Mouse (Mus musculus) hindbrain, postnatal 0 days (tissue): ENCODE data around the gene Kif26b. TPM values are rescaled to one million over a fixed set of nuclear protein-coding genes. Genes with fewer than 3 reads are reported as not detected.

Experiments used
- ATAC-seq: fragments of 200-750 bp; cut with Nextera tagmentation; 2 replicates; pipeline ENCODE4 v1.8.0; 2017; ENCODE audit warnings: mild to moderate bottlenecking, moderate TSS enrichment, moderate library complexity
- DNase-seq: peaks from one replicate; pipeline ENCODE4 v3.0.0-alpha.2; 2015; ENCODE audit warnings: low spot score
- H3K27ac ChIP-seq: fragments of 300-500 bp; sonication (generic); 2 replicates; pipeline ENCODE4 v1.5.1; 2014; ENCODE audit warnings: mild to moderate bottlenecking
- H3K27me3 ChIP-seq: fragments of 300-500 bp; sonication (generic); 2 replicates; pipeline ENCODE4 v1.6.1; 2014; ENCODE audit warnings: low read length, mixed read lengths; ENCODE audit not compliant: insufficient read depth
- H3K36me3 ChIP-seq: fragments of 300-500 bp; sonication (generic); 2 replicates; pipeline ENCODE4 v1.6.1; 2014; ENCODE audit warnings: low read length, mixed read lengths; ENCODE audit not compliant: insufficient read depth
- H3K4me1 ChIP-seq: fragments of 300-500 bp; sonication (generic); 2 replicates; pipeline ENCODE4 v1.6.1; 2014; ENCODE audit warnings: antibody characterized with exemption, low read length, mixed read lengths; ENCODE audit not compliant: insufficient read depth
- H3K4me2 ChIP-seq: fragments of 300-500 bp; sonication (generic); 2 replicates; pipeline ENCODE4 v1.6.1; 2014; ENCODE audit warnings: low read depth, mild to moderate bottlenecking, low read length, moderate library complexity, mixed read lengths
- H3K4me3 ChIP-seq: fragments of 300-500 bp; sonication (generic); 2 replicates; pipeline ENCODE4 v1.5.1; 2014; ENCODE audit warnings: low read length
- H3K9ac ChIP-seq: fragments of 300-500 bp; sonication (generic); replicated peaks from 2 replicates; pipeline ENCODE4 v1.6.1; 2014; ENCODE audit warnings: mild to moderate bottlenecking, low read length, moderate library complexity, mixed read lengths
- H3K9me3 ChIP-seq: fragments of 300-500 bp; sonication (generic); 2 replicates; pipeline ENCODE4 v1.6.1; 2016; ENCODE audit warnings: low read length, mixed read lengths
- CTCF ChIP-seq: IDR thresholded peaks from 2 replicates; pipeline ENCODE4 v1.5.1; 2016; ENCODE audit warnings: antibody characterized with exemption, control low read depth, low read depth
- WGBS: fragments of 180-500 bp; shearing (Covaris S2); extraction: QIAGEN DNeasy Blood & Tissue Kit; methylation state at CpG from one replicate; pipeline ENCODE4 v1.1.7; 2014; 5-methylcytosine and 5-hydroxymethylcytosine counted together
- polyA plus RNA-seq: library from polyadenylated mRNA; unstranded; fragments of >200 nt; fragmentation: Nextera tagmentation; extraction: Ambion mirVana; gene quantifications from 2 replicates; pipeline ENCODE4 v1.2.1, GENCODE M21; 2015
- total RNA-seq: library from RNA; depleted of rRNA; stranded (reverse); fragments of >200 nt; gene quantifications from 2 replicates; pipeline ENCODE4 v1.2.3, GENCODE M21; 2014

Gene Kif26b
- total and polyA plus RNA-seq, 2 experiments from 2014 or later, result 5.8 to 59.7 TPM

GRCm38 (mm10) chr1:178840311-178840710 is 311.4 kb downstream of the Kif26b start:
- 82% methylated on average over 7 of the region's 7 CpGs for WGBS
- ATAC-seq, result no peak

GRCm38 (mm10) chr1:178844839-178845238 is 315.9 kb downstream of the Kif26b start:
- H3K36me3 ChIP-seq, result no peaks in the 10 kb centered on the region
- DNase-seq (no peak), ATAC-seq (no peak)
- H3K4me2 ChIP-seq, result no peak overlapping the region
- no peaks in the 10 kb centered on the region for H3K9me3 ChIP-seq
- no peak overlapping the region for H3K9ac ChIP-seq
- no peak overlapping the region for H3K27ac ChIP-seq
- no peaks in the 10 kb centered on the region for H3K27me3 ChIP-seq
- H3K4me3 ChIP-seq, result no peak overlapping the region
- no peak for TF ChIP-seq CTCF
- H3K4me1 ChIP-seq, result no peaks in the 10 kb centered on the region
- 89% methylated on average over 6 of the region's 6 CpGs for WGBS

More at GRCm38 (mm10) chr1:178840311-178840710, 311.4 kb downstream of the Kif26b start:
- H3K9me3 ChIP-seq, result no peaks in the 10 kb centered on the region
- no peak for DNase-seq
- no peaks in the 10 kb centered on the region for H3K4me1 ChIP-seq
- no peak overlapping the region for H3K4me2 ChIP-seq
- H3K27ac ChIP-seq, result no peak overlapping the region
- no peak overlapping the region for H3K4me3 ChIP-seq
- TF ChIP-seq CTCF, result no peak
- H3K36me3 ChIP-seq, result no peaks in the 10 kb centered on the region
- no peaks in the 10 kb centered on the region for H3K27me3 ChIP-seq
- H3K9ac ChIP-seq, result no peak overlapping the region

GRCm38 (mm10) chr1:178847569-178847968 is 318.6 kb downstream of the Kif26b start:
- no peaks in the 10 kb centered on the region for H3K36me3 ChIP-seq
- H3K9me3 ChIP-seq, result no peaks in the 10 kb centered on the region
- no peaks in the 10 kb centered on the region for H3K27me3 ChIP-seq
- no peak overlapping the region for H3K4me2 ChIP-seq
- no peak overlapping the region for H3K9ac ChIP-seq
- ATAC-seq (no peak), DNase-seq (no peak)
- H3K4me1 ChIP-seq, result no peaks in the 10 kb centered on the region
- no peak overlapping the region for H3K27ac ChIP-seq
- TF ChIP-seq CTCF, result no peak
- no peak overlapping the region for H3K4me3 ChIP-seq
- 79% methylated on average over 5 of the region's 5 CpGs for WGBS

- Histone ChIP-seq H3K9me3 (no peaks in the 10 kb centered on the region), H3K27ac (no peak overlapping the region), H3K36me3 (no peaks in the 10 kb centered on the region), H3K4me2 (no peak overlapping the region), H3K9ac (no peak overlapping the region), H3K4me1 (no peaks in the 10 kb centered on the region), H3K4me3 (no peak overlapping the region), H3K27me3 (no peaks in the 10 kb centered on the region)
- no peak for TF ChIP-seq CTCF
- WGBS, result 64% methylated on average over 5 of the region's 5 CpGs
- DNase-seq (peak; percentile 37), ATAC-seq (no peak; the same call in 1 of the 2 replicates)
Observed at GRCm38 (mm10) chr1:178848380-178849106, 319.6 kb downstream of the Kif26b start.

GRCm38 (mm10) chr1:178850569-178850968 is 321.6 kb downstream of the Kif26b start:
- TF ChIP-seq CTCF, result peak; percentile 27; the same call in 1 of the 2 replicates
- Histone ChIP-seq H3K4me2 (no peak overlapping the region), H3K27me3 (no peaks in the 10 kb centered on the region), H3K4me1 (no peaks in the 10 kb centered on the region), H3K27ac (no peak overlapping the region), H3K36me3 (no peaks in the 10 kb centered on the region), H3K9ac (no peak overlapping the region), H3K9me3 (no peaks in the 10 kb centered on the region), H3K4me3 (no peak overlapping the region)
- ATAC-seq, result no peak
- peak; percentile 10 for DNase-seq
- 31% methylated on average over 1 of the region's 1 CpGs for WGBS

- DNase-seq, result no peak
- ATAC-seq, result no peak
- Histone ChIP-seq H3K36me3 (no peaks in the 10 kb centered on the region), H3K9ac (no peak overlapping the region), H3K4me3 (no peak overlapping the region), H3K4me2 (no peak overlapping the region), H3K27me3 (no peaks in the 10 kb centered on the region), H3K27ac (no peak overlapping the region), H3K4me1 (no peaks in the 10 kb centered on the region), H3K9me3 (no peaks in the 10 kb centered on the region)
- no peak for TF ChIP-seq CTCF
- WGBS, result 79% methylated on average over 4 of the region's 4 CpGs
Observed at GRCm38 (mm10) chr1:178854936-178855335, 326.0 kb downstream of the Kif26b start.

- H3K4me3 ChIP-seq, result no peak overlapping the region
- no peaks in the 10 kb centered on the region for H3K9me3 ChIP-seq
- peak; percentile 28 for DNase-seq
- H3K4me1 ChIP-seq, result 0 out of 2 replicates have a peak, but pooled peaks cover 2% of the 10 kb centered on the region
- H3K36me3 ChIP-seq, result no peaks in the 10 kb centered on the region
- H3K27me3 ChIP-seq, result no peaks in the 10 kb centered on the region
- no peak overlapping the region for H3K4me2 ChIP-seq
- H3K27ac ChIP-seq, result no peak overlapping the region
- TF ChIP-seq CTCF, result no peak
- no peak; the same call in 1 of the 2 replicates for ATAC-seq
- H3K9ac ChIP-seq, result no peak overlapping the region
- 39% methylated on average over 6 of the region's 6 CpGs for WGBS
Observed at GRCm38 (mm10) chr1:178855974-178856373, 327.0 kb downstream of the Kif26b start.
